Mouse (Mus musculus) embryonic facial prominence, embryonic 11.5 days (tissue): ENCODE measurements at regions not wholly inside any gene's neighbourhood (a gene's known extent, or its start where the extent isn't known, plus 50 kb on each side); places are given as distances from the start of the nearest gene placed in this dataset.

ENCODE experiments used
- ATAC-seq: fragments of 200-750 bp; cut with Nextera tagmentation; replicated peaks from 2 replicates; pipeline ENCODE4 v1.8.0; 2017; ENCODE audit warnings: low read depth; ENCODE audit not compliant: insufficient number of reproducible peaks, low FRiP score, low TSS enrichment
- DNase-seq: peaks from one replicate; pipeline ENCODE4 v3.0.0-alpha.2; 2015; ENCODE audit warnings: low spot score
- H3K27ac ChIP-seq: fragments of 300-500 bp; sonication (generic); replicated peaks from 2 replicates; pipeline ENCODE4 v1.5.1; 2014; ENCODE audit warnings: mild to moderate bottlenecking, low read depth, low read length, control low read depth
- H3K27me3 ChIP-seq: fragments of 300-500 bp; sonication (generic); 2 replicates; pipeline ENCODE4 v1.6.1; 2014; ENCODE audit warnings: mild to moderate bottlenecking, low read length, moderate library complexity, mixed read lengths; ENCODE audit not compliant: control insufficient read depth, insufficient read depth
- H3K36me3 ChIP-seq: fragments of 300-500 bp; sonication (generic); replicated peaks from 2 replicates; pipeline ENCODE4 v1.6.1; 2014; ENCODE audit warnings: low read depth, mild to moderate bottlenecking, low read length, moderate library complexity, mixed read lengths; ENCODE audit not compliant: control insufficient read depth, insufficient read depth
- H3K4me1 ChIP-seq: fragments of 300-500 bp; sonication (generic); 2 replicates; pipeline ENCODE4 v1.6.1; 2014; ENCODE audit warnings: low read length, mixed read lengths; ENCODE audit not compliant: control insufficient read depth, insufficient read depth
- H3K4me2 ChIP-seq: fragments of 300-500 bp; sonication (generic); 2 replicates; pipeline ENCODE4 v1.6.1; 2014; ENCODE audit warnings: low read depth, mild to moderate bottlenecking, control low read depth, low read length, moderate library complexity
- H3K4me3 ChIP-seq: fragments of 300-500 bp; sonication (generic); 2 replicates; pipeline ENCODE4 v1.5.1; 2014; ENCODE audit warnings: low read depth, low read length, control low read depth
- H3K9ac ChIP-seq: fragments of 300-500 bp; sonication (generic); replicated peaks from 2 replicates; pipeline ENCODE4 v1.6.1; 2014; ENCODE audit warnings: mild to moderate bottlenecking, control low read depth, low read length
- H3K9me3 ChIP-seq: fragments of 300-500 bp; sonication (generic); replicated peaks from 2 replicates; pipeline ENCODE4 v1.6.1; 2016; ENCODE audit warnings: mild to moderate bottlenecking, low read length, inconsistent platforms, mixed read lengths; ENCODE audit not compliant: control insufficient read depth
- WGBS: fragments of 180-500 bp; shearing (Covaris S2); extraction: QIAGEN DNeasy Blood & Tissue Kit; methylation state at CpG from one replicate; pipeline ENCODE4 v1.1.7; 2014; 5-methylcytosine and 5-hydroxymethylcytosine counted together

GRCm38 (mm10) chr4:124431193-124431592 is 179.4 kb downstream of the 3100002H09Rik start:
- H3K27me3 ChIP-seq: no peaks in the 10 kb centered on the region
- DNase-seq (no peak), ATAC-seq (no peak)
- no peak overlapping the region for H3K27ac ChIP-seq
- H3K4me3 ChIP-seq: no peak overlapping the region
- 71% methylated on average over 16 of the region's 16 CpGs for WGBS
- H3K36me3 ChIP-seq: no peaks in the 10 kb centered on the region
- H3K4me1 ChIP-seq: no peaks in the 10 kb centered on the region
- no peak overlapping the region for H3K4me2 ChIP-seq
- no peaks in the 10 kb centered on the region for H3K9me3 ChIP-seq
- H3K9ac ChIP-seq: no peak overlapping the region

- no peak overlapping the region for H3K9ac ChIP-seq
These were observed 181.8 kb downstream of the 3100002H09Rik start for GRCm38 (mm10) chr4:124428844-124429243.

GRCm38 (mm10) chr4:124422406-124422805 is 188.2 kb downstream of the 3100002H09Rik start:
- Histone ChIP-seq H3K4me3 (no peak overlapping the region), H3K9ac (no peak overlapping the region), H3K4me1 (no peaks in the 10 kb centered on the region), H3K4me2 (no peak overlapping the region), H3K27ac (no peak overlapping the region), H3K9me3 (no peaks in the 10 kb centered on the region), H3K36me3 (no peaks in the 10 kb centered on the region), H3K27me3 (no peaks in the 10 kb centered on the region)
- ATAC-seq: no peak
- DNase-seq: no peak
- WGBS: 82% methylated on average over 6 of the region's 6 CpGs

More at GRCm38 (mm10) chr4:124428844-124429243, 181.8 kb downstream of the 3100002H09Rik start:
- Histone ChIP-seq H3K27me3 (no peaks in the 10 kb centered on the region), H3K4me1 (no peaks in the 10 kb centered on the region), H3K36me3 (no peaks in the 10 kb centered on the region), H3K4me3 (no peak overlapping the region), H3K27ac (no peak overlapping the region), H3K4me2 (no peak overlapping the region), H3K9me3 (no peaks in the 10 kb centered on the region)
- ATAC-seq (no peak), DNase-seq (no peak)
- WGBS: 82% methylated on average over 4 of the region's 4 CpGs

- no peaks in the 10 kb centered on the region for H3K9me3 ChIP-seq
- H3K36me3 ChIP-seq: no peaks in the 10 kb centered on the region
- no peak for ATAC-seq
- no peak overlapping the region for H3K4me2 ChIP-seq
- DNase-seq: no peak
- H3K27ac ChIP-seq: no peak overlapping the region
- H3K4me1 ChIP-seq: no peaks in the 10 kb centered on the region
- H3K27me3 ChIP-seq: no peaks in the 10 kb centered on the region
- 19% methylated on average over 8 of the region's 8 CpGs for WGBS
- no peak overlapping the region for H3K4me3 ChIP-seq
- no peak overlapping the region for H3K9ac ChIP-seq
These were observed 192.2 kb downstream of the 3100002H09Rik start for GRCm38 (mm10) chr4:124418431-124418830.

GRCm38 (mm10) chr4:124417176-124417575 is 193.4 kb downstream of the 3100002H09Rik start:
- no peaks in the 10 kb centered on the region for H3K9me3 ChIP-seq
- H3K4me2 ChIP-seq: no peak overlapping the region
- H3K4me3 ChIP-seq: no peak overlapping the region
- H3K4me1 ChIP-seq: no peaks in the 10 kb centered on the region
- H3K27me3 ChIP-seq: no peaks in the 10 kb centered on the region
- DNase-seq (no peak), ATAC-seq (no peak)
- WGBS: 73% methylated on average over 8 of the region's 8 CpGs
- no peaks in the 10 kb centered on the region for H3K36me3 ChIP-seq
- no peak overlapping the region for H3K9ac ChIP-seq
- H3K27ac ChIP-seq: no peak overlapping the region

- Histone ChIP-seq H3K4me3 (no peak overlapping the region), H3K27ac (no peak overlapping the region), H3K9ac (no peak overlapping the region), H3K4me1 (no peaks in the 10 kb centered on the region), H3K36me3 (no peaks in the 10 kb centered on the region), H3K4me2 (no peak overlapping the region), H3K9me3 (no peaks in the 10 kb centered on the region), H3K27me3 (no peaks in the 10 kb centered on the region)
- 91% methylated on average over 6 of the region's 6 CpGs for WGBS
- DNase-seq (no peak), ATAC-seq (no peak)
These were observed 194.3 kb downstream of the 3100002H09Rik start for GRCm38 (mm10) chr4:124416266-124416665.

- ATAC-seq: no peak
- Histone ChIP-seq H3K9me3 (no peaks in the 10 kb centered on the region), H3K27me3 (no peaks in the 10 kb centered on the region), H3K4me3 (no peak overlapping the region), H3K4me2 (no peak overlapping the region), H3K4me1 (no peaks in the 10 kb centered on the region), H3K36me3 (no peaks in the 10 kb centered on the region), H3K9ac (no peak overlapping the region), H3K27ac (no peak overlapping the region)
- DNase-seq: no peak
- 83% methylated on average over 7 of the region's 7 CpGs for whole genome bisulfite sequencing
These were observed 196.2 kb downstream of the 3100002H09Rik start for GRCm38 (mm10) chr4:124414386-124414785.

GRCm38 (mm10) chr4:124409279-124409678 is 201.3 kb downstream of the 3100002H09Rik start:
- no peak overlapping the region for H3K27ac ChIP-seq
- no peaks in the 10 kb centered on the region for H3K4me1 ChIP-seq
- H3K9ac ChIP-seq: no peak overlapping the region
- H3K4me3 ChIP-seq: no peak overlapping the region
- H3K36me3 ChIP-seq: no peaks in the 10 kb centered on the region
- ATAC-seq: no peak
- H3K4me2 ChIP-seq: no peak overlapping the region
- no peaks in the 10 kb centered on the region for H3K27me3 ChIP-seq
- no peak for DNase-seq
- WGBS: 100% methylated on average over 1 of the region's 1 CpGs
- H3K9me3 ChIP-seq: no peaks in the 10 kb centered on the region
